Mouse (Mus musculus): ENCODE results near the gene Sf3a1.
"Not testable (repeated sequence)": the region's sequence is repeated elsewhere in the genome, so short reads cannot be mapped to it uniquely, and the experiment has no call there.

Sf3a1 gene

DNA sequence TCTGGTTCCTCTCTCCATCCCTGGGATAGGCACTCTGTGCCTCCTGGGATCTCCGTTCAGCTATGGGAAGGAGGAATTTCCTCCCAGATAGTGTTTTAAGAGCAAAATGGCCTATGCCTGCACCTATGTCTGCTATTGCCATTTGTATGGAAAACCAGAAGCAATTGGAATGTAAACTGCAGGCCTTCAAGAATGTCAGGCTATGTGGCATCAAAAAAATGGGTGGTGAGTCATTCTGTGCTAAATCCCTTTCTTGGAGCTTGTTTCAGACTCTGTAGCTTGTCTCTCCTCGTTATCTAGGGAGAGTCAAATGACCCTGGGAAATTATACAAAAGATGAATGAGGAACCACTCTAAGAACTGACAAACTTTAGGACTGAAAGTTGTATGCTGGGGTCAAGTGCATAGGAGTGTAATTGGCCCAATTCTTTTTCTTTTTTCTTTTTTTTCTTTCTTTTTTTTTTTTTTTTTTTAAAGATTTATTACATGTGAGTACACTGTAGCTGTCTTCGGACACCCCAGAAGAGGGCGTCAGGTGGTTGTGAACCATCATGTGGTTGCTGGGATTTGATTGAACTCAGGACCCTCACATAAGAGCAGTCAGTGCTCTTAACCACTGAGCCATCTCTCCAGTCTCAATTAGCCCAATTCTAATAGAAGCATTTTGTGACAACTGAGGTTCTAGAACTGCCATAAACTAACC, 24.3 kb downstream of the Sf3a1 start:
- DNase-seq (ENCODE audit: extremely low spot score, low read depth, low spot score): no peak

GRCm38 (mm10) chr11:4185480-4185879, 25.3 kb downstream of the Sf3a1 start:
- DNase-seq (ENCODE audit: extremely low spot score, low read depth, low spot score): not testable (repeated sequence)

GRCm38 (mm10) chr11:4186486-4187317, 26.6 kb downstream of the Sf3a1 start, which contains the start of gene Tbc1d10a:
Tbc1d10a (plus strand) TSS chr11:4186789.
- peak; percentile 54 for DNase-seq (ENCODE audit: extremely low spot score, low read depth, low spot score)

- no peak for DNase-seq (ENCODE audit: extremely low spot score, low read depth, low spot score)
Observed at GRCm38 (mm10) chr11:4187318-4187700, 27.2 kb downstream of the Sf3a1 start.

GRCm38 (mm10) chr11:4189182-4189581, 29.0 kb downstream of the Sf3a1 start:
- DNase-seq (ENCODE audit: extremely low spot score, low read depth, low spot score): no peak

DNA sequence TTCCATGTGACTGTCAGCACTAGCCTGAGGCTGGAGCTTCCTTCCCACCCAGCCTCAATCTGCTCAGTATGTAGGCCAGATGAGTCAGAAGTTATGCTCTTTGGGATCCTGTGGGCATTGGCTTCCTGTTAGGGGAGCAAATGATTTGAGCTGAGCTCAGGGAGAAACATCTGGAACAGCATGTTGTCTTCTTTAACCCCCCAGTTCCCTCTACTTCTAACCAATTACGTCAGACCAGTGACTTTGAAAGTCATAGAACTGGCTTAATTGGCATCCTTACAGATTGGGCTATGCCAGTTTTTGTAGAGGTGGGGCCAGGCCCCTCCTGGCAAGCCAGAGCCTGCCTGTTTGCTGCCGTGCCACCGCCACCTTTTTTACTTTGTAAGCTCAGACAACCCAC, 30.5 kb downstream of the Sf3a1 start:
- DNase-seq (ENCODE audit: extremely low spot score, low read depth, low spot score): no peak

DNA sequence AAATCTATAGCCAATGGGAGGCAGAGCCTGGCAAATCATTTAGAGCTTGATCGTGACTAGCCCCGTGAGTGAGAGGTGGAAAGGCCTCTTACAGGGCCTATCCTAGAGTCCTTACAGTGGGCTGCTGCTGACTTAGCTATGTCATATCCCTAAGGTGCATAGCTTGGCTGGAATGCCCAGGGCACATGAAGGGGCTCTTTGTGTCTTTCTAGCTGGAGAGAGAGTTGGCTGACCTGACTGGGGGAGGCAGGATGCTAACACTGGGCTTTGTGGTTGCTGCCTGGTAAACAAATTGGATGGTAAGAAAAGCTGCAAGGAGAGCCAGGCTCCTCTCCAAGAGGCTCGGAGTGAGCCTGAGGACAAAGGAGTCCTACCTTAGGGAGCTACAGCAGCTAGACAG, 32.6 kb downstream of the Sf3a1 start:
- no peak for DNase-seq (ENCODE audit: extremely low spot score, low read depth, low spot score)

GRCm38 (mm10) chr11:4193420-4193819, 33.3 kb downstream of the Sf3a1 start:
- DNase-seq (ENCODE audit: extremely low spot score, low read depth, low spot score): no peak

GRCm38 (mm10) chr11:4195597-4196031, 35.5 kb downstream of the Sf3a1 start:
- no peak for DNase-seq (ENCODE audit: extremely low spot score, low read depth, low spot score)

DNA sequence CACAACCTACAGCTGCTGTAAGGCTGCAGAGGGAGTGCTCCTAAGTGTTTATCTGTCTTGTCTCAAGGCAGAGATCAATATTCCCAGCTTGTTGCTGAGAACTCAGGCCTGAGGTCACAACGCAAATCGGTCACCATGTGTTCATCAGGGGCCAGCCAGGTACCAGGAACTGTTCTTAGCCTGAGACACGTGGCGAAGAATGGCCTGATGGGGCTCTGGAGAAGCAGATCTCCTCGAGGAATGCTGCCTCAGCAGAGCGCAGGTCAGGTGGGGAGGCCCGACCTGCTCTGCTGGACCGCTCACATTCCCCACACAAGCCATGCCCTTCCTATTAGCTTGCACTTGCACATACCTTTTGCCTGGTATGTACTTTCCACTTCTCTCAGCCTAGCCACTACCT, 36.5 kb downstream of the Sf3a1 start:
- DNase-seq (ENCODE audit: extremely low spot score, low read depth, low spot score): no peak

GRCm38 (mm10) chr11:4197691-4198090, 37.5 kb downstream of the Sf3a1 start:
- no peak for DNase-seq (ENCODE audit: extremely low spot score, low read depth, low spot score)

- no peak for DNase-seq (ENCODE audit: extremely low spot score, low read depth, low spot score)
Observed at GRCm38 (mm10) chr11:4201981-4202700, 42.0 kb downstream of the Sf3a1 start.

- DNase-seq (ENCODE audit: extremely low spot score, low read depth, low spot score): no peak
Observed at GRCm38 (mm10) chr11:4202995-4203704, 43.0 kb downstream of the Sf3a1 start.

GRCm38 (mm10) chr11:4203705-4204074, 43.5 kb downstream of the Sf3a1 start:
- DNase-seq (ENCODE audit: extremely low spot score, low read depth, low spot score): no peak

DNA sequence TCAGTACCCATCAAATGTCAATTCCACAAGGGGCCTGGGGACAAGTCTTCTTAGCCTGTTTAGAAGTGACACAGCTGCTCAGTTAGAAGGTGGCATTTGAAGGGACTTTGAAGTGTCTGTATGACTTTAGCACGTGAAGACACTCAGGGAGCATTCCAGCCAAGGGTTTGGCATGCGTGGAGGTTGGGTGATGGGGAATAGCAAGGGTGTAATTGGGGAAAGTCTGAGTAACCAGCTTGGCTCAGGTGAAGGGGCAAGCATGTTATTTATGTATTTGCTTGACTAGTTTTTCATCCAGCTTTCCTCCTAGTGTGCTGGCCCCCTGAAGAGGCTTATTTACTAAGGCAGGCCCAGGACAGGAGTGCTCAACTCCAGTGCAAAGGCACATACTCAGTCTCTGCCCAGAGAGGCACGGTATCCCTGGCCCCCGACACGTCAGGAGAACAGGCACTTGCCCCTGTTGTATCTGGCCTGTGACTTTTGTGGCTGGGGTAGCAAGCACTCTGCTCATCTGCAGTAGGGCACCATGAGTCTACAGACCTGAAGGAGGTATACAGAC, 45.0 kb downstream of the Sf3a1 start:
- DNase-seq (ENCODE audit: extremely low spot score, low read depth, low spot score): no peak

DNA sequence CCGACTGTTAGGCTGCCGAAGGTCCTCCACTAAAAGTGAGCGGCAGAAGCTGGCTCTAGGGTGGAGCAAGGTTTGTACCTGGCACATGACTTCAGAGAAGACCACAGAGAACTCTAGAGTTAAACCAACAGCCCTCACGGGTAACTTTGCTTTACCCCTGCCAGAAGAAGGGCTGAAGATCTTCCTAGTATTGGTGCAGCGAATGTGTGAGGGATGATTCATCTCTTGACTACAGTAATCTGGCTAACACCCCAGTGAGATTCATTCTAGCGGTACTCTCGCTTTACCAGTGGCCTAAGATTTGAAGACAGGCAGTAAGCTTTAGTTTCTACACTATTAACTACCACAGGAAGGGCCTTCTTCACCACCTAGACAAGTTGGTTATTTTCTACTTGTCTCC, 45.8 kb downstream of the Sf3a1 start:
- DNase-seq (ENCODE audit: extremely low spot score, low read depth, low spot score): no peak

GRCm38 (mm10) chr11:4206563-4206962, 46.4 kb downstream of the Sf3a1 start:
- no peak for DNase-seq (ENCODE audit: extremely low spot score, low read depth, low spot score)

GRCm38 (mm10) chr11:4207655-4208054, 47.5 kb downstream of the Sf3a1 start:
- no peak for DNase-seq (ENCODE audit: extremely low spot score, low read depth, low spot score)

- no peak for DNase-seq (ENCODE audit: extremely low spot score, low read depth, low spot score)
Observed at GRCm38 (mm10) chr11:4209556-4209955, 49.4 kb downstream of the Sf3a1 start.

DNA sequence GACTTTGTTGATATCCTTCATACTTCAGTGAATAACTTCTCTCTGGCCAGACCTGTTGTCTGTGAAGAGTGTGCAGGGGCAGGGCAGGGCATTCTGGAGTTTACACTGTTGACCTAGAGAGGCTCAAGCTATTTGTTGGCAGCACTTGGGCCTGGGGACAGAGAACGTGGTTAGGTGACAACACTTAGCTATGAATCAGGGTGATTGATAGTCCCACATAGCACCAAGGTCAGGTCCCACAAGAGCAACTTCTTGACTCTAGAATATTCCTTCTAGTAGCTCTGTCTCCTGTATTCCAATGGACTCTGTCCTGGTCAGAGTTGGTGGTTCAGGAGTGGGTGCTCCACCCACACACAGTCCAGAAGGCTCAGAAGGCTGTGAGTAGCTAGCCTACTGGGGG, 50.6 kb downstream of the Sf3a1 start:
- no peak for DNase-seq (ENCODE audit: extremely low spot score, low read depth, low spot score)

GRCm38 (mm10) chr11:4213107-4213506, 53.0 kb downstream of the Sf3a1 start:
- DNase-seq (ENCODE audit: extremely low spot score, low read depth, low spot score): no peak

Data from hindlimb bud, embryonic 11.5 days (tissue).